Mouse (Mus musculus): ENCODE data around the gene Cyp2b10. TPM values are rescaled to one million over a fixed set of nuclear protein-coding genes. Genes with fewer than 3 reads are reported as not detected.
"Not testable (repeated sequence)": the region's sequence is repeated elsewhere in the genome, so short reads cannot be mapped to it uniquely, and the experiment has no call there.

Gene Cyp2b10
- polyA plus RNA-seq, 1 experiment from 2014 or later: not detected

GRCm38 (mm10) chr7:25916116-25916515 lies 18.7 kb downstream of the Cyp2b10 start:
- Histone ChIP-seq H3K4me2 (no peak overlapping the region), H3K27me3 (replicated peaks) (no peaks in the 10 kb centered on the region; the same call in 1 of the 2 replicates), H3K27ac (replicated peaks) (no peak overlapping the region), H3K9me3 (no peaks in the 10 kb centered on the region), H3K9ac (no peak overlapping the region), H3K4me1 (no peaks in the 10 kb centered on the region), H3K36me3 (no peaks in the 10 kb centered on the region), H3K4me3 (no peak overlapping the region)
- ATAC-seq (ENCODE audit: extremely low read depth, insufficient number of reproducible peaks, low FRiP score, low TSS enrichment): no peak
- WGBS: 53% methylated on average over 1 of the region's 1 CpGs

GRCm38 (mm10) chr7:25917271-25917670 lies 19.9 kb downstream of the Cyp2b10 start:
- H3K9ac ChIP-seq; H3K36me3 ChIP-seq; ATAC-seq (ENCODE audit: extremely low read depth, insufficient number of reproducible peaks, low FRiP score, low TSS enrichment); H3K9me3 ChIP-seq; H3K4me3 ChIP-seq; H3K4me2 ChIP-seq; H3K4me1 ChIP-seq; H3K27me3 ChIP-seq (replicated peaks); H3K27ac ChIP-seq (replicated peaks): not testable (repeated sequence)
- 48% methylated on average over 5 of the region's 5 CpGs for WGBS

GRCm38 (mm10) chr7:25919467-25919866 lies 22.0 kb downstream of the Cyp2b10 start:
- Histone ChIP-seq H3K36me3 (no peaks in the 10 kb centered on the region), H3K4me3 (no peak overlapping the region), H3K4me1 (no peaks in the 10 kb centered on the region), H3K9me3 (no peaks in the 10 kb centered on the region), H3K9ac (no peak overlapping the region), H3K27me3 (replicated peaks) (no peaks in the 10 kb centered on the region), H3K4me2 (no peak overlapping the region), H3K27ac (replicated peaks) (no peak overlapping the region)
- WGBS: 57% methylated on average over 1 of the region's 1 CpGs
- ATAC-seq (ENCODE audit: extremely low read depth, insufficient number of reproducible peaks, low FRiP score, low TSS enrichment): no peak

GRCm38 (mm10) chr7:25945274-25945673 lies 47.9 kb downstream of the Cyp2b10 start:
- WGBS: 53% methylated on average over 1 of the region's 1 CpGs

More at GRCm38 (mm10) chr7:25945274-25945673, 47.9 kb downstream of the Cyp2b10 start:
- ATAC-seq (ENCODE audit: extremely low read depth, insufficient number of reproducible peaks, low FRiP score, low TSS enrichment): no peak
- Histone ChIP-seq H3K36me3 (no peaks in the 10 kb centered on the region), H3K9ac (no peak overlapping the region), H3K4me1 (no peaks in the 10 kb centered on the region), H3K27me3 (replicated peaks) (no peaks in the 10 kb centered on the region), H3K9me3 (peaks cover 10% of the 10 kb centered on the region; the same call in 1 of the 2 replicates), H3K4me2 (no peak overlapping the region), H3K27ac (replicated peaks) (no peak overlapping the region), H3K4me3 (no peak overlapping the region)

Other genes starting within 250 kb of the Cyp2b10 start
- 56.3 and 56.9 TPM in 2 replicates for gene Bckdha, start 238.6 kb upstream of the Cyp2b10 start, polyA plus RNA-seq (2015; fragmentation: Nextera tagmentation; extraction: Ambion mirVana)
- 40.4 and 42.1 TPM in 2 replicates for gene Exosc5, start 238.5 kb upstream of the Cyp2b10 start, polyA plus RNA-seq (2015; fragmentation: Nextera tagmentation; extraction: Ambion mirVana)
- 1.4 and 1.5 TPM in 2 replicates for gene Tmem91, start 222.5 kb upstream of the Cyp2b10 start, polyA plus RNA-seq (2015; fragmentation: Nextera tagmentation; extraction: Ambion mirVana)
- gene B9d2, start 216.8 kb upstream of the Cyp2b10 start, polyA plus RNA-seq (2015; fragmentation: Nextera tagmentation; extraction: Ambion mirVana): 30.8 and 32.8 TPM in 2 replicates
- 4.3 TPM in 2 replicates for gene Tgfb1, start 210.6 kb upstream of the Cyp2b10 start, polyA plus RNA-seq (2015; fragmentation: Nextera tagmentation; extraction: Ambion mirVana)
- gene Ccdc97, start 178.5 kb upstream of the Cyp2b10 start, polyA plus RNA-seq (2015; fragmentation: Nextera tagmentation; extraction: Ambion mirVana): 19.7 and 22.1 TPM in 2 replicates
- gene Hnrnpul1, start 142.9 kb upstream of the Cyp2b10 start, polyA plus RNA-seq (2015; fragmentation: Nextera tagmentation; extraction: Ambion mirVana): 38.1 and 38.8 TPM in 2 replicates
- gene Axl, start 108.9 kb upstream of the Cyp2b10 start, polyA plus RNA-seq (2015; fragmentation: Nextera tagmentation; extraction: Ambion mirVana): 47.3 and 48.6 TPM in 2 replicates
- 2.7 and 3.0 TPM in 2 replicates for gene Cyp2s1, start 80.7 kb upstream of the Cyp2b10 start, polyA plus RNA-seq (2015; fragmentation: Nextera tagmentation; extraction: Ambion mirVana)
- not detected in 2 replicates for gene Cyp2b13, start 163.9 kb downstream of the Cyp2b10 start, polyA plus RNA-seq (2015; fragmentation: Nextera tagmentation; extraction: Ambion mirVana)

All from heart, embryonic 13.5 days (tissue).